Mouse (Mus musculus) kidney, postnatal 14 days (tissue): Measurements from ENCODE around the gene Bcl11b.

Experiments used
- DNase-seq: peaks from one replicate; pipeline ENCODE4 v3.0.0; 2022; ENCODE audit warnings: mixed read lengths

Gene Bcl11b

DNA sequence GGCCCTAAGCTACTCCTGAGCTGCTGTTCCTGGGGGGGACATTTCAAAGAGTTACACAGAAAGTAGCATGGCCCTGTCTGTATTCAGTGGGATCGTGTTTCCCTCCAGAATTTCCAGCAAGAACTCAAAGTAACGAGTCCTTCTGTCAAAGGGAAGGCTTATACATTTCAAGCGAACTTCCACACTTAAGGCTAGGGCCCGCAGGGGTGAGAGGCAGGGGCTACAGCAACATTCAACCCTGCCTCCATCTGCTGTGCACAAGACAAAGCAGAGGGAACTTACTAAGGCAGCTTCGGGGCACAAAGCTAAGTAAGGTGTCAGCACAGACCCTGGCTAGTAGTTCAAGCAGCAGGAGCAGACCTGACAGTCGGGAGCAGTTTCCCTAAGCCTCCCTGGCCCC, 115.8 kb downstream of the Bcl11b start:
- DNase-seq, result no peak

DNA sequence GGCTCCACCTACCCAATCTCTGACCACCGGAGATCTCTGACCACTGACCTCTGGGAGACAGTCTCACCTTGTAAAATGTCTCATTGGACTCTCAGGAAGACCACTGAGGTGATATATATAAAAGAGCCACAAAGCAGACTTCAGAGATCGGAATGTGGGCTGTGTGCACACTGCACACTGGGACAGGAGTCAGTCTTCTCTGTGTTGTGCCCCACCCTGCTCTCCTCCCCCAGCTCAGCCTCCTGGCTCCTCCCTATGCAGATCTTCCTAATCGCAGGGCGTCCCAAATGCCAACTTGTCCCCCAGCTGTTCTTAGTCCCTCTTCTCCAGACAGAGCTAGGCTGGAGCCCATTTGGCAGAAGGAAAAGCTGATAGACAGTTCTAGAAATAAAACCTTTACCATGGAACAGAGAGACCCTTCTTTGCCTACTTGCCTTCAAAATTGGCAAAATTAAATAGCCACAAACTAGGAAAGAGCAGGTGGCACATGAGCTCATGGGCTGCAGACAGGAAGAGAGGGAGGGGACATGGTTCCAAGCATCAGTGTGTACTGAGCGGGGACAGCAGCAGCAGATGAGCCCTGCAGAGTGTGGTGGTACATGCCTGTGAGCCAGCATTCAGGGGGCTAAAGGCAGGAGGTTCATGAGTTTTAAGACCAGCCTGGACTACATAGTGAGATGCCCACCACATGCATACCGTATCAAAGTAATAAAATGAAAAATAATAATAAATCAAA, 118.9 kb downstream of the Bcl11b start:
- DNase-seq, result no peak

DNA sequence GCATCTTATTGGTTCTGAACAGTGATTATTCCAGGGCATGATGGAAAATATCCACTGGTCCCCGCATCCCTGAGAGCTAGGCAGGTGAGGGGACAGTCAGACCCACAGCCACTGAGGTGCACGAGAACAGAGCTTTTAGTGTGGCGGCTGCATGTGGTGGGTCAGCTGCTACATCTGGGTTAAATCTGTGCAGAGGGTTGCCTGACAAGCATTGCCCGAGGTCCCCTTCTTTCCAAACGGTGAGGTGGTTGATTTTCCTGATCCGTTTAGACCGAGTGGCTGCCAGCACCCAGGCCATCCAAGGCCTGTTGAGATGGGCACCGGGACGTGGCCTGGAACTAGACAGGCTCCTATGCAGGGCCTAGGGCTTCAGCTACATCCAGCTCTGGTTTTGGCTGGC, 121.7 kb downstream of the Bcl11b start:
- DNase-seq, result no peak

DNA sequence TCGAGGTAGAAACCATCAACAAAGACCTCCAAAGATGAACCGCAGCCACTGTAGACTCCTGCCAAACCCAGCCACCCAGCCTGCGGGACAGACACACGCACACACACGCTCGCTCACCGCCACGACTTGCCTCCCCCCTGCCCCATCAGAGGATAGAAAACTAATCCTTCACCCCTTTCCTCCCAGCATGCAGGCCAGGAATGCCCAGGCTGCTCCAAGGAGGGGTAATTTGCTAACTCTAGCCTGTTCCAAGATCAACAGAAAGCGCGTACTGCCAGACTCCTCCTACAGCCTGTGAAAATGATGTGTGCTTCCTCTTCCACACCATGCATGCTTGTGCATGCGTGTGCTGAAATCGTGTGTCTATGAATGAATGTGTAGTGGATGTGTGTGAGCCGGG, 122.7 kb downstream of the Bcl11b start:
- DNase-seq, result no peak

DNA sequence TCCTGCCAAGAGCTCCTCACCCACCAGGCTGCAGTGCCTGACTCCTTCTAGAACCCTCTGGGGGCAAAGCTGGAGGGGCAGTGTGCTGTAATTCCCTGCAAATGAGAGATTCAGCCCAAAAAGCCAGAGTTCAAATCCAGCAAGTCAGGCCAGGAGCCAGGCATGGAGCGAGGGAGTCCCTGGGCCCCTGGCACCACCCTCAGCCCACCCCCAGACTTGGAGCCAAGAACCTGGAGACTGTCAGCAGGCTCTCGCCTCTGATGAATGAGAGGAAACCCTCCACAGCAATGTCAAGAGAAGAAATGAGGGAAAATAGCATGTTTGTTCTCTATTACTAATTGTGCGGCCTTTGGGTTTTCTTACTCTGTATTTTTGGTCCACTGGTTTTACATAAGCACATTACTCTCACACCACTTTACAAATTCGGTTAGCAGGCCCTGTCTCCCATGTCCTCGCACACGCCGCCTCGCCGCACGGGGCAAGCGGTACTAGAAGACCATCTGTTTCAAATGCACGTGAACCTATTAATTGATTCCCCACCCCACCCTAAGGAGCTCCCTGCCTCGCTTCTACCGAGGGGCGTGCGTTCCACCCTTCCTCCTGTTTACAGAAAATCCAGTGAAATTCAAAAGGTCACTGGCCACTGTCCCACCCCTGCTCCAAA, 124.2 kb downstream of the Bcl11b start:
- no peak for DNase-seq

DNA sequence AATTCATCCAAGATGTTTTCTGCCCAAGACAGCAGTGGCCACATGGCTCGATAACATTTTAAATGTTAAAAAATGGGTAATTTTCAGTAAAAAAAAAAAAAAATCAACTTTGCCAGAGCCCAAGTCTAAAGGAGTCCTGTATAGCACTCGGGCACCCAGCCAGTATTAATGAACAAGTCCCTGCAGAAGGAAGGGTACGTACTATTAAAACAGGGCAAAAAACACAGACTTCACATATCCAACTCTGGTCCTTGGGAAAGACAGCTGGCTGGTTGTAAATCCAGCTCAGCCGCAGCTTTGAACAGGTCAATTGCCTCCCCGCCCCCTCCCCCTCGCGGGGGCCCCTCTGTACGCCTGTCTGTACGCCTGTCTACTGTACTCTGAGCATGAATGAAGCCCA, 127.2 kb downstream of the Bcl11b start:
- DNase-seq, result no peak

DNA sequence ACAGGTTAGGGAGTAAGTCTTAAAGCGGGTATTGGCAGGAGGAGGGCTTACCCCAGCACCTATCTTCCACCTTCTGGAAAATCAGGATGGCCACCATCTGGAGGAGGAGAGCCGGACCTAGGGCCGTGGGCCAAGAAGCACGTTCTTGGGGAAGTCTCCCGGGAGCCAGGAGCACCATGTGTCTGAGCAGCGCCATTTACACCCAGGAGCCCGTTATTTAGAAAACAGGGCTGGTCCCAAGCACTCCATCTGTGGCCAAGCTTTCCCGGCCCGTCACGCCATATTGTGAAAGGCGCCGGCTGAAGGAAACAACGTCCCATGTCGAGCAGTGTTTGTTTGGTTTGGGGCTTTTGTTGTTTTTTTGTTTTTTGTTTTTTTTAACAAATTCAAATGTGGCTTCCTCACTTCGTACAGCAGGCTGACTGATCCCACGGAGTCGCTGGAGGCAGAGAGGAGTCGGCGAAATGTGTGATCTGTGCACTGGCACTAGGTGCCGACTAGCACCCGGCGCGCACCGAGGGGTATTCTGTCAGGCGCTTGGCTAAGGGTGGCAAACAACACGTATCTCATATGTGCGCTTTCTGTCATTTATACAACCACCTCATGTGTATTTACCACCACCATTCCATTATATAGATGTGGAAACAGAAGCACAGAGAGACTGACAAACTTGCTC, 128.8 kb downstream of the Bcl11b start:
- DNase-seq, result no peak

DNA sequence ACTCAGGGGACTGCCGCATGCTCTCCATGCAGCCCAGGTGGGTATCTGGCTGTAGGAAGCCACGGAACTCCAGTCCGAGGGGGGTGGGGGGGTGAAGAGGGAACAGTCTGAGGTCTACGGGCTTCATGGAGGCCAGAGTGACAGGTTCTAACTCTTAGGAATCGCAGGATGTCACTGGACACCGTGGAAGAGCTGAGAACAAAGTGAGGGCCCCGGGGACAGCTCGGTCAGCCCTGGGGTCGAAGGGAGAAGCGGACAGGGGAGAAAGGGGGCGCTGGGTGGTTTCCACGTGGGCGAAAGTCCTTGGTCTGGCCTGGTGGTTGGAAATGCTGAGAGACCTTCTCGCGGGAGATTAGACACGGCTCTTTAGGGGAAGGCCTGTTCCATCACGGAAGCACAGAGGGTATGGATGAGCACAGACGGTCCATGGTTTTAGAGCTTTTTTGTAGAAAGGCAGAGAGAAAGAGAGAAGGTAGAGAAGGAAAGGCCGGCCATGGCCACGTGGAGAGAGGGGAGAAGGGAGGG, 133.8 kb downstream of the Bcl11b start:
- no peak for DNase-seq

DNA sequence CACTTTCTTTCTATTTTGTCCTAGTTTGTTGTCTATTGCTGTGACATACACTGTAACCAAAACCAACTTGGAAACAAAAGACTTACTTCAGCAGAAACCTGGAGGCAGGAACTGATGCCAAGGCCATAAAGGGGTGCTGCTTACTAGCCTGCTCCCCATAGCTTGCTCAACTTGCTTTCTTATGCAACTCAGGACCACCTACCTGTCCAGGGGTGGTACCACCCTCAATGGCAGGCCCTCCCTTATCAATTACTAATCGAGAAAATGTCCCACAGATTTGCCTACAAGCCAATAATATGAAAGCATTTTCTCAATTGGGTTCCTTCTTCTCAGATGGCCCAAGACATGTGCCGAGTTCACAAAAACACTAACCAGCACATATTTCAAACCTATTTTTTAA, 135.1 kb downstream of the Bcl11b start:
- no peak for DNase-seq
